In the genomic region with DNA sequence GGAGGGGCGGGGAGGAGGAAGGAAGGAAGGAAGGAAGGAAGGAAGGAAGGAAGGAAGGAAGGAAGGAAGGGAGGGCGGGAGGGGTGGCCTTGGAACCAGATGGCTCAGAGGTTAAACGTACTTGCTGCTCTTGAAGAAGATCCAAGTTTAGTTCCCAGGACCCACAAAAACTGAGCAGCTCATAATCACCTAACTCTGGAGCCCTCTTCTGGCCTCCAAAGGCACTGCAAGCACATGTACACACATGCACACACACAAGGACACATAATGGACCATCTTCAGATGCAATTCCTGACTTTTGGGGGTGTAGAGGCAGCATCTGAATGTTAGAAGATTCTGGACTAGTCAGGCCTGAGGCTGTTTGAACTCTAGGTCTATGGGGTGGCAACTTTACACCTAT, we compare ENCODE assay signal across 1 mouse cellular context.
TF ChIP-seq lines count a peak whose summit lies in the region.

No protein-coding gene starts in this region.

TF ChIP-seq in ES-E14, 5 proteins besides CTCF, POLR2A, EP300 and RAD21:
- TF ChIP-seq ZC3H11A (IDR thresholded peaks at IDR 0.05; ENCODE audit: borderline replicate concordance, low read depth, low read length): peak; percentile 64
- no peak for TF ChIP-seq MAFK (IDR thresholded peaks at IDR 0.05; ENCODE audit: insufficient read depth, low read depth, low read length)
